Mouse (Mus musculus) c-Kit-positive CD71-positive TER-119-positive erythroid progenitor cells, embryonic 14.5 days (primary cell): Measurements from ENCODE around the gene Olfr1469.
"Not testable (repeated sequence)": the region's sequence is repeated elsewhere in the genome, so short reads cannot be mapped to it uniquely, and the experiment has no call there.

ENCODE experiments used
- DNase-seq: peaks from one replicate; pipeline ENCODE4 v3.0.0-alpha.2; 2013; ENCODE audit warnings: low spot score

Olfr1469 gene

DNA sequence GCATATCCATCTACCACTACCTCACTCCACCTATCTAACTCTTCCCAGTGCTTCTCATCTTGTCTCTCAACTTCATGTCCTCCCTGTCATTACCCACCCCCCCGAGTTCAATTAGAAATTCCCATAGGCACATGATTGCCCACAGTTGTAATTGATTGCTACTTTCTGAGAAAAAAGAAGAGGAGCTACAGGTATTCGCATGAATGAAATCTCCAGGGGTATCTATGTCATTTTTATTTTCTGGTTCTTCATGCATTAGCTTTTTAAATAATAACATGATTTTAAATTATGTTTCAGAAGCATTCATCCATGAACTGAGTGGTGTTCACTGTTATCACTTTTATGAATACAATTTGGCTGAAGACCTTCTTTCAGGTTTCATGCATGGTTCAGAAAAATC lies at the start of gene Olfr1469:
Gene Olfr1469, plus strand, starts transcription at position 301 of the 400 bp plus-strand sequence.
- no peak for DNase-seq

DNA sequence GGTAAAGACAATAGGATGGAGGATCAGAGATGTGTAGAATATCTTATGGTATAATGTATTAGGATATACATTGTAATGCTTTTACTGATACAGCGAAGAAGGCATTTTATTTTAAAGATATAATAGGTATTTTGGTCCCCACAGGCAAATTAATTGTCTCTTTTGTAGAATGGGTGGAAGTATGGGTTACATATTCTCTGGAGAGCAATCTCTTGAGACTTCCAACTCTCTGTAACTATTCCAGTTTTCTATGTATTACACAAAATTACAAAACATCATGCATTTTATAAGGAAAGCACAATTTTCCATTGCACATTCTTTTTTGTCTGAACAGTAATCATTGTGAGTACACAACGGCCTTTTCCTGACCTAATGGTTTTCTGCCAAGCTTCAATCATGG lies 45.7 kb upstream of the Olfr1469 start, which contains the start of gene Olfr1467:
Gene Olfr1467, plus strand, starts transcription at position 301 of the 400 bp plus-strand sequence.
- no peak for DNase-seq

DNA sequence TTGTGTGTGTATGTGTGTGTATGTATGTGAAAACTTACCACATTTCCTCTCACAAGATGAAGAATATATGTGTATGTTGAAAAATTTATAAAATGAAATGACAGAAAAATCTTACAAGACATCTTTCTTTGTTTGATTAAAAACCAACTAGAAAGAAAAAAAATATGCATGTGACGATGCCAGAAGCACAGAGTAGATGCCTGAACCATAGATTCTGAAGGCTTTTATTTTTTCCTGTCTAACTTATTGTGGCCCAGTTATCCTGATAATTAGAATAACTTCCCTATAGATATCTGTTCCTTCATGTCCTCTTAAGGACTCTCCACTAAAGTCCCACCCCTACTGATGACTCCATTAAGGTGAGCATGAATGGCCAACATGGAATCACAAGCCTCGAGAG lies 35.5 kb downstream of the Olfr1469 start, which contains the start of gene Olfr1471:
Gene Olfr1471, plus strand, starts transcription at position 301 of the 400 bp plus-strand sequence.
- not testable (repeated sequence) for DNase-seq

DNA sequence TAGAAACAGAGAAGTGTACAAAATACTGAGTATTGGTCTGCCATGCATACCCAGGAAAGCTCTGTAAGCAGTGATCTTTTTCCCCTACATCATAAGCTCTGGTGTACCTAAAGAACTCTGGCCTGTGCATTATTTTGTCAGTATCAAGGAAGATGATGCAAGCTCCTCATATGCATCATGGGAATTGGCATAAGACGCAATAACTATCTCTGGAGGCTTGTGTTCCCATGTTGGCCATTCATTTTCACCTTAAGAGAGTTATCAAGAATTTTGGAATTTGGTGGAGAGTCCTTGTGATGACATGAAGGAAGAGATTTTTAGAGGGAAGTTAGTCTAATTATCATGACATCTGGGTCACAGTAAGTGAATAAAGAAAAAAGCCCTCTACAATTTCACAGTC lies 48.3 kb downstream of the Olfr1469 start, which contains the start of gene Olfr1472:
Gene Olfr1472, minus strand, starts transcription at position 101 of the 400 bp plus-strand sequence.
- DNase-seq, result no peak
